Mouse (Mus musculus) midbrain, embryonic 12.5 days (tissue): Measurements from ENCODE around the gene Camta1. TPM values are rescaled to one million over a fixed set of nuclear protein-coding genes. Genes with fewer than 3 reads are reported as not detected.

Experiments used
- ATAC-seq: fragments of 200-750 bp; cut with Nextera tagmentation; 2 replicates; pipeline ENCODE4 v1.8.0; 2017; ENCODE audit warnings: low read depth, moderate TSS enrichment, moderate library complexity; ENCODE audit not compliant: low FRiP score
- H3K27ac ChIP-seq: fragments of 300-500 bp; sonication (generic); replicated peaks from 2 replicates; pipeline ENCODE4 v1.5.1; 2016; ENCODE audit warnings: mild to moderate bottlenecking
- H3K27me3 ChIP-seq: fragments of 300-500 bp; sonication (generic); 2 replicates; pipeline ENCODE4 v1.6.1; 2016; ENCODE audit warnings: mild to moderate bottlenecking
- H3K36me3 ChIP-seq: fragments of 300-500 bp; sonication (generic); 2 replicates; pipeline ENCODE4 v1.6.1; 2016
- H3K4me1 ChIP-seq: fragments of 300-500 bp; sonication (generic); 2 replicates; pipeline ENCODE4 v1.6.1; 2016
- H3K4me2 ChIP-seq: fragments of 300-500 bp; sonication (generic); replicated peaks from 2 replicates; pipeline ENCODE4 v1.6.1; 2016; ENCODE audit warnings: mild to moderate bottlenecking, moderate library complexity
- H3K4me3 ChIP-seq: fragments of 300-500 bp; sonication (generic); 2 replicates; pipeline ENCODE4 v1.5.1; 2016; ENCODE audit warnings: mild to moderate bottlenecking
- H3K9ac ChIP-seq: fragments of 300-500 bp; sonication (generic); replicated peaks from 2 replicates; pipeline ENCODE4 v1.6.1; 2016; ENCODE audit warnings: mild to moderate bottlenecking, moderate library complexity
- H3K9me3 ChIP-seq: fragments of 300-500 bp; sonication (generic); 2 replicates; pipeline ENCODE4 v1.6.1; 2016; ENCODE audit warnings: mild to moderate bottlenecking
- WGBS: fragments of 180-500 bp; shearing (Covaris S2); methylation state at CpG from one replicate; pipeline ENCODE4 v1.1.7; 2016; 5-methylcytosine and 5-hydroxymethylcytosine counted together
- polyA plus RNA-seq: library from polyadenylated mRNA; unstranded; fragments of >200 nt; fragmentation: Nextera tagmentation; extraction: Ambion mirVana; gene quantifications from 2 replicates; pipeline ENCODE4 v1.2.1, GENCODE M21; 2016

The Camta1 gene
- polyA plus RNA-seq, 1 experiment from 2014 or later = 135 TPM

- no peak for ATAC-seq
- H3K4me3 ChIP-seq = no peak overlapping the region
- H3K27ac ChIP-seq = 0 out of 2 replicates have a peak overlapping the region, but pooled peaks have one; percentile 0
- no peak overlapping the region for H3K4me2 ChIP-seq
- H3K36me3 ChIP-seq = peaks cover 24% of the 10 kb centered on the region
- peaks cover 21% of the 10 kb centered on the region; the same call in 1 of the 2 replicates for H3K4me1 ChIP-seq
- 87% methylated on average over 11 of the region's 11 CpGs for WGBS
- no peaks in the 10 kb centered on the region for H3K9me3 ChIP-seq
- H3K9ac ChIP-seq = no peak overlapping the region
- no peaks in the 10 kb centered on the region for H3K27me3 ChIP-seq
These were observed 764.6 kb downstream of the Camta1 start for GRCm38 (mm10) chr4:151097104-151097438.

- Histone ChIP-seq H3K9me3 (no peaks in the 10 kb centered on the region), H3K4me2 (no peak overlapping the region), H3K27ac (no peak overlapping the region), H3K4me1 (peaks cover 21% of the 10 kb centered on the region; the same call in 1 of the 2 replicates), H3K27me3 (no peaks in the 10 kb centered on the region), H3K4me3 (no peak overlapping the region), H3K9ac (no peak overlapping the region), H3K36me3 (peaks cover 21% of the 10 kb centered on the region)
- WGBS = 92% methylated on average over 18 of the region's 18 CpGs
- no peak for ATAC-seq
These were observed 765.2 kb downstream of the Camta1 start for GRCm38 (mm10) chr4:151096334-151097103.

- H3K4me2 ChIP-seq = no peak overlapping the region
- no peak overlapping the region for H3K27ac ChIP-seq
- H3K9me3 ChIP-seq = no peaks in the 10 kb centered on the region
- WGBS = 33% methylated on average over 2 of the region's 2 CpGs
- H3K4me1 ChIP-seq = peaks cover 21% of the 10 kb centered on the region
- no peaks in the 10 kb centered on the region for H3K27me3 ChIP-seq
- H3K9ac ChIP-seq = no peak overlapping the region
- H3K4me3 ChIP-seq = no peak overlapping the region
- ATAC-seq = no peak
- peaks cover 16% of the 10 kb centered on the region for H3K36me3 ChIP-seq
These were observed 766.5 kb downstream of the Camta1 start for GRCm38 (mm10) chr4:151095207-151095606.

GRCm38 (mm10) chr4:151089270-151089669 lies 772.4 kb downstream of the Camta1 start, which contains the start of gene Gm13090:
Gene Gm13090, plus strand, starts transcription at chr4:151089570.
- no peak within 1 kb of the TSS for H3K4me3 ChIP-seq
- no peaks in the 10 kb centered on the region for H3K27me3 ChIP-seq
- H3K4me1 ChIP-seq = peaks cover 8% of the 10 kb centered on the region; the same call in 1 of the 2 replicates
- no peak within 1 kb of the TSS for H3K27ac ChIP-seq
- WGBS = 93% methylated on average over 7 of the region's 7 CpGs
- H3K4me2 ChIP-seq = no peak within 1 kb of the TSS
- ATAC-seq = no peak
- no peak within 1 kb of the TSS for H3K9ac ChIP-seq
- H3K9me3 ChIP-seq = no peaks in the 10 kb centered on the region
- peaks cover 51% of the 10 kb centered on the region for H3K36me3 ChIP-seq

- ATAC-seq = no peak
- Histone ChIP-seq H3K9ac (no peak overlapping the region), H3K4me2 (no peak overlapping the region), H3K27me3 (no peaks in the 10 kb centered on the region), H3K9me3 (no peaks in the 10 kb centered on the region), H3K27ac (no peak overlapping the region), H3K4me3 (no peak overlapping the region), H3K36me3 (peaks cover 51% of the 10 kb centered on the region), H3K4me1 (peaks cover 8% of the 10 kb centered on the region; the same call in 1 of the 2 replicates)
- 92% methylated on average over 14 of the region's 14 CpGs for WGBS
These were observed 772.9 kb downstream of the Camta1 start for GRCm38 (mm10) chr4:151088819-151089218.

GRCm38 (mm10) chr4:151087358-151087757 lies 774.3 kb downstream of the Camta1 start:
- Histone ChIP-seq H3K4me3 (no peak overlapping the region), H3K27me3 (no peaks in the 10 kb centered on the region), H3K27ac (no peak overlapping the region), H3K4me2 (no peak overlapping the region), H3K9ac (no peak overlapping the region), H3K4me1 (peaks cover 8% of the 10 kb centered on the region; the same call in 1 of the 2 replicates), H3K9me3 (no peaks in the 10 kb centered on the region), H3K36me3 (peaks cover 65% of the 10 kb centered on the region)
- 89% methylated on average over 1 of the region's 1 CpGs for WGBS
- no peak for ATAC-seq

GRCm38 (mm10) chr4:151083027-151083426 lies 778.6 kb downstream of the Camta1 start:
- Histone ChIP-seq H3K9ac (no peak overlapping the region), H3K4me2 (no peak overlapping the region), H3K36me3 (peaks cover 97% of the 10 kb centered on the region), H3K4me3 (no peak overlapping the region), H3K27me3 (no peaks in the 10 kb centered on the region), H3K9me3 (no peaks in the 10 kb centered on the region), H3K4me1 (no peaks in the 10 kb centered on the region), H3K27ac (no peak overlapping the region)
- no peak for ATAC-seq
- WGBS = 84% methylated on average over 5 of the region's 5 CpGs

- Histone ChIP-seq H3K4me2 (no peak overlapping the region), H3K27me3 (no peaks in the 10 kb centered on the region), H3K9me3 (no peaks in the 10 kb centered on the region), H3K27ac (no peak overlapping the region), H3K9ac (no peak overlapping the region), H3K4me1 (no peaks in the 10 kb centered on the region), H3K36me3 (peaks cover 96% of the 10 kb centered on the region), H3K4me3 (no peak overlapping the region)
- no peak for ATAC-seq
- WGBS = 95% methylated on average over 13 of the region's 13 CpGs
These were observed 779.7 kb downstream of the Camta1 start for GRCm38 (mm10) chr4:151081977-151082376.

- no peak overlapping the region for H3K4me3 ChIP-seq
- 93% methylated on average over 2 of the region's 2 CpGs for WGBS
- no peak overlapping the region for H3K27ac ChIP-seq
- no peak overlapping the region for H3K4me2 ChIP-seq
- ATAC-seq = no peak
- H3K9ac ChIP-seq = no peak overlapping the region
- H3K36me3 ChIP-seq = peaks cover 98% of the 10 kb centered on the region
- no peaks in the 10 kb centered on the region for H3K9me3 ChIP-seq
- no peaks in the 10 kb centered on the region for H3K4me1 ChIP-seq
- no peaks in the 10 kb centered on the region for H3K27me3 ChIP-seq
These were observed 780.3 kb downstream of the Camta1 start for GRCm38 (mm10) chr4:151081355-151081754.

- Histone ChIP-seq H3K27me3 (no peaks in the 10 kb centered on the region), H3K9ac (no peak overlapping the region), H3K27ac (no peak overlapping the region), H3K4me1 (no peaks in the 10 kb centered on the region), H3K4me2 (no peak overlapping the region), H3K9me3 (no peaks in the 10 kb centered on the region), H3K4me3 (no peak overlapping the region), H3K36me3 (peaks cover 94% of the 10 kb centered on the region)
- 93% methylated on average over 15 of the region's 15 CpGs for WGBS
- ATAC-seq = no peak
These were observed 786.9 kb downstream of the Camta1 start for GRCm38 (mm10) chr4:151074817-151075216.

GRCm38 (mm10) chr4:151073108-151073744 lies 788.5 kb downstream of the Camta1 start:
- H3K27ac ChIP-seq = no peak overlapping the region
- H3K9ac ChIP-seq = no peak overlapping the region
- no peaks in the 10 kb centered on the region for H3K9me3 ChIP-seq
- no peak overlapping the region for H3K4me2 ChIP-seq
- no peaks in the 10 kb centered on the region for H3K4me1 ChIP-seq
- no peak overlapping the region for H3K4me3 ChIP-seq
- WGBS = 58% methylated on average over 13 of the region's 13 CpGs
- H3K36me3 ChIP-seq = peaks cover 93% of the 10 kb centered on the region
- no peak for ATAC-seq
- no peaks in the 10 kb centered on the region for H3K27me3 ChIP-seq

- no peak overlapping the region for H3K27ac ChIP-seq
- H3K9ac ChIP-seq = no peak overlapping the region
- WGBS = 91% methylated on average over 7 of the region's 7 CpGs
- H3K27me3 ChIP-seq = no peaks in the 10 kb centered on the region
- no peaks in the 10 kb centered on the region for H3K4me1 ChIP-seq
- no peak overlapping the region for H3K4me3 ChIP-seq
- ATAC-seq = no peak
- H3K9me3 ChIP-seq = no peaks in the 10 kb centered on the region
- peaks cover 91% of the 10 kb centered on the region for H3K36me3 ChIP-seq
- H3K4me2 ChIP-seq = no peak overlapping the region
These were observed 790.7 kb downstream of the Camta1 start for GRCm38 (mm10) chr4:151070962-151071361.
